Mouse (Mus musculus): ENCODE measurements around the gene Hist1h4m.
"Not testable (repeated sequence)": the region's sequence is repeated elsewhere in the genome, so short reads cannot be mapped to it uniquely, and the experiment has no call there.

The Hist1h4m gene

GRCm38 (mm10) chr13:21811539-21811938, at the start of gene Hist1h4m:
Gene Hist1h4m, plus strand, starts transcription at chr13:21811746.
- in situ Hi-C loops (cut with MboI) = not testable (repeated sequence)

- in situ Hi-C loops (cut with MboI) = no loop called here
Measured at GRCm38 (mm10) chr13:21778814-21779766, 32.5 kb upstream of the Hist1h4m start.

- in situ Hi-C loops (cut with MboI) = no loop called here
Measured at GRCm38 (mm10) chr13:21779767-21780731, 31.5 kb upstream of the Hist1h4m start, which contains the start of gene Hist1h1b. Gene Hist1h1b, minus strand, starts transcription at chr13:21780625.

- in situ Hi-C loops (cut with MboI) = no loop called here
Measured at GRCm38 (mm10) chr13:21781021-21781555, 30.5 kb upstream of the Hist1h4m start.

GRCm38 (mm10) chr13:21781639-21782038, 29.9 kb upstream of the Hist1h4m start:
- in situ Hi-C loops (cut with MboI) = no loop called here

- in situ Hi-C loops (cut with MboI) = not testable (repeated sequence)
Measured at GRCm38 (mm10) chr13:21782361-21783254, 28.9 kb upstream of the Hist1h4m start.

GRCm38 (mm10) chr13:21783255-21783617, 28.3 kb upstream of the Hist1h4m start, which contains the start of gene Hist1h3i:
Gene Hist1h3i, minus strand, starts transcription at chr13:21783370.
- in situ Hi-C loops (cut with MboI) = no loop called here

GRCm38 (mm10) chr13:21783734-21784161, 27.8 kb upstream of the Hist1h4m start:
- in situ Hi-C loops (cut with MboI) = no loop called here

- in situ Hi-C loops (cut with MboI) = no loop called here
Measured at GRCm38 (mm10) chr13:21784311-21784710, 27.2 kb upstream of the Hist1h4m start.

- in situ Hi-C loops (cut with MboI) = no loop called here
Measured at GRCm38 (mm10) chr13:21786189-21786898, 25.2 kb upstream of the Hist1h4m start.

GRCm38 (mm10) chr13:21786899-21787629, 24.5 kb upstream of the Hist1h4m start, which contains the start of the genes Hist1h2an and Hist1h2bp:
Gene Hist1h2an, minus strand, starts transcription at chr13:21787218.
Gene Hist1h2bp, plus strand, starts transcription at chr13:21787461.
- in situ Hi-C loops (cut with MboI) = not testable (repeated sequence)

GRCm38 (mm10) chr13:21787760-21788593, 23.6 kb upstream of the Hist1h4m start:
- in situ Hi-C loops (cut with MboI) = no loop called here

- in situ Hi-C loops (cut with MboI) = no loop called here
Measured at GRCm38 (mm10) chr13:21789925-21790324, 21.6 kb upstream of the Hist1h4m start.

- in situ Hi-C loops (cut with MboI) = no loop called here
Measured at GRCm38 (mm10) chr13:21790601-21791283, 20.8 kb upstream of the Hist1h4m start.

- in situ Hi-C loops (cut with MboI) = no loop called here
Measured at GRCm38 (mm10) chr13:21795584-21795983, 16.0 kb upstream of the Hist1h4m start.

- in situ Hi-C loops (cut with MboI) = not testable (repeated sequence)
Measured at GRCm38 (mm10) chr13:21797163-21797562, 14.4 kb upstream of the Hist1h4m start.

GRCm38 (mm10) chr13:21803058-21803457, 8.5 kb upstream of the Hist1h4m start:
- in situ Hi-C loops (cut with MboI) = not testable (repeated sequence)

GRCm38 (mm10) chr13:21810073-21810472, 1.5 kb upstream of the Hist1h4m start, which contains the start of the genes Hist1h2bq and Hist1h2ao:
Gene Hist1h2bq, minus strand, starts transcription at chr13:21810197.
Gene Hist1h2ao, plus strand, starts transcription at chr13:21810465.
- in situ Hi-C loops (cut with MboI) = not testable (repeated sequence)

All from mature B cell (primary cell).